Mouse (Mus musculus): ENCODE data around the gene Abat.

- TF ChIP-seq POLR2A (IDR thresholded peaks at IDR 0.05; ENCODE audit: extremely low read depth, insufficient read depth, low read length), result no peak
- no peak for TF ChIP-seq CTCF (IDR thresholded peaks at IDR 0.05; ENCODE audit: low read depth, low read length)
Measured at GRCm38 (mm10) chr16:8521322-8521721, 8.1 kb downstream of the Abat start.

All from liver, adult 2 months (tissue).